Mouse (Mus musculus) C2C12 (cell line): ENCODE measurements around the gene Hpgd. TPM values are rescaled to one million over a fixed set of nuclear protein-coding genes. Genes with fewer than 3 reads are reported as not detected.

Experiments
- H3K27me3 ChIP-seq: one replicate; pipeline ENCODE4 v1.6.1; 2011; ENCODE audit not compliant: control insufficient read depth, insufficient read depth, insufficient read length
- H3K36me3 ChIP-seq: one replicate; pipeline ENCODE4 v1.6.1; 2011; ENCODE audit not compliant: control insufficient read depth, insufficient read depth
- H3K4me3 ChIP-seq: one replicate; pipeline ENCODE4 v1.5.1; 2011; ENCODE audit warnings: mild to moderate bottlenecking, control low read depth; ENCODE audit not compliant: poor library complexity, insufficient read depth, severe bottlenecking
- H3K79me2 ChIP-seq: one replicate; pipeline ENCODE4 v1.6.1; 2011; ENCODE audit not compliant: control insufficient read depth, insufficient read depth
- H3K79me3 ChIP-seq: one replicate; pipeline ENCODE4 v1.6.1; 2011; ENCODE audit warnings: low read depth, control low read depth
- H3ac ChIP-seq: one replicate; pipeline ENCODE3; 2011; ENCODE audit warnings: low read depth; ENCODE audit not compliant: control insufficient read depth, insufficient read length
- CEBPB ChIP-seq: IDR thresholded peaks from one replicate; pipeline ENCODE4 v1.6.1; 2011; ENCODE audit warnings: low read depth, mild to moderate bottlenecking, control low read depth, moderate library complexity
- CTCF ChIP-seq: IDR thresholded peaks from one replicate; pipeline ENCODE4 v1.5.1; 2011; ENCODE audit not compliant: control insufficient read depth, insufficient read depth, insufficient read length
- FOSL1 ChIP-seq: IDR thresholded peaks from one replicate; pipeline ENCODE4 v1.8.0; 2011; ENCODE audit warnings: mild to moderate bottlenecking, low read length; ENCODE audit not compliant: poor library complexity, insufficient read depth, severe bottlenecking
- MAX ChIP-seq: IDR thresholded peaks from one replicate; pipeline ENCODE4 v1.6.1; 2011; ENCODE audit warnings: mild to moderate bottlenecking, control low read depth
- MYOD1 ChIP-seq: IDR thresholded peaks from one replicate; pipeline ENCODE4 v1.6.1; 2011; ENCODE audit warnings: low read depth; ENCODE audit not compliant: control insufficient read depth, insufficient read length
- MYOG ChIP-seq: IDR thresholded peaks from one replicate; pipeline ENCODE4 v1.6.1; 2011; ENCODE audit not compliant: control insufficient read depth, insufficient read length; ENCODE audit errors: extremely low read depth
- USF1 ChIP-seq: IDR thresholded peaks from one replicate; pipeline ENCODE4 v1.6.1; 2011; ENCODE audit warnings: low read depth, mild to moderate bottlenecking, control low read depth, moderate library complexity
- polyA plus RNA-seq: library from polyadenylated mRNA; unstranded; fragments of >200 nt; fragmentation: generic; extraction: Trizol; gene quantifications from one replicate; pipeline ENCODE4 v1.2.1, GENCODE M21; 2012; ENCODE audit warnings: missing spikeins

The Hpgd gene
- polyA plus RNA-seq, 1 experiment = 0.06 TPM

- Histone ChIP-seq H3ac (no peak overlapping the region), H3K27me3 (no peaks in the 10 kb centered on the region), H3K36me3 (no peaks in the 10 kb centered on the region), H3K79me3 (no peaks in the 10 kb centered on the region), H3K79me2 (no peaks in the 10 kb centered on the region), H3K4me3 (no peak overlapping the region)
- TF ChIP-seq MAX (no peak), MYOG (no peak), USF1 (no peak), MYOD1 (no peak)
These were observed 10.2 kb downstream of the Hpgd start for GRCm38 (mm10) chr8:56304595-56304994.

GRCm38 (mm10) chr8:56313622-56314021 lies 19.2 kb downstream of the Hpgd start:
- no peak for TF ChIP-seq CTCF
- no peak for TF ChIP-seq MYOG
- no peak for TF ChIP-seq FOSL1
- TF ChIP-seq USF1 = no peak
- TF ChIP-seq MYOD1 = no peak
- no peak for TF ChIP-seq MAX
- TF ChIP-seq CEBPB = no peak
- H3K36me3 ChIP-seq = no peaks in the 10 kb centered on the region
- no peak overlapping the region for H3K4me3 ChIP-seq
- H3ac ChIP-seq = no peak overlapping the region
- no peaks in the 10 kb centered on the region for H3K27me3 ChIP-seq
- no peaks in the 10 kb centered on the region for H3K79me2 ChIP-seq
- no peaks in the 10 kb centered on the region for H3K79me3 ChIP-seq

GRCm38 (mm10) chr8:56315189-56315588 lies 20.8 kb downstream of the Hpgd start:
- Histone ChIP-seq H3K27me3 (no peaks in the 10 kb centered on the region), H3K79me3 (no peaks in the 10 kb centered on the region), H3K4me3 (no peak overlapping the region), H3K36me3 (no peaks in the 10 kb centered on the region), H3ac (no peak overlapping the region), H3K79me2 (no peaks in the 10 kb centered on the region)
- no peak for TF ChIP-seq CEBPB
- no peak for TF ChIP-seq MAX
- TF ChIP-seq USF1 = no peak
- TF ChIP-seq FOSL1 = no peak
- no peak for TF ChIP-seq CTCF
- no peak for TF ChIP-seq MYOG
- TF ChIP-seq MYOD1 = no peak

- H3K36me3 ChIP-seq = no peaks in the 10 kb centered on the region
- H3K79me3 ChIP-seq = no peaks in the 10 kb centered on the region
- no peak overlapping the region for H3ac ChIP-seq
- H3K27me3 ChIP-seq = no peaks in the 10 kb centered on the region
- no peak overlapping the region for H3K4me3 ChIP-seq
- H3K79me2 ChIP-seq = no peaks in the 10 kb centered on the region
- TF ChIP-seq USF1 (no peak), MYOG (no peak)
These were observed 28.9 kb downstream of the Hpgd start for GRCm38 (mm10) chr8:56323276-56323675.

- Histone ChIP-seq H3K36me3 (no peaks in the 10 kb centered on the region), H3K4me3 (no peak overlapping the region), H3ac (no peak overlapping the region), H3K79me3 (no peaks in the 10 kb centered on the region), H3K79me2 (no peaks in the 10 kb centered on the region), H3K27me3 (no peaks in the 10 kb centered on the region)
- TF ChIP-seq MYOG (no peak), FOSL1 (no peak), USF1 (no peak), MAX (no peak)
These were observed 33.3 kb downstream of the Hpgd start for GRCm38 (mm10) chr8:56327709-56328108.

- TF ChIP-seq MYOG = no peak
- no peak for TF ChIP-seq FOSL1
- TF ChIP-seq CEBPB = no peak
- TF ChIP-seq MAX = no peak
- no peak for TF ChIP-seq USF1
- TF ChIP-seq MYOD1 = no peak
- TF ChIP-seq CTCF = no peak
- Histone ChIP-seq H3ac (no peak overlapping the region), H3K27me3 (no peaks in the 10 kb centered on the region), H3K4me3 (no peak overlapping the region), H3K79me3 (no peaks in the 10 kb centered on the region), H3K36me3 (no peaks in the 10 kb centered on the region), H3K79me2 (no peaks in the 10 kb centered on the region)
These were observed 33.8 kb downstream of the Hpgd start for GRCm38 (mm10) chr8:56328130-56328542.
